Mouse (Mus musculus): ENCODE data around the gene Cd44.

The Cd44 gene

GRCm38 (mm10) chr2:102815289-102815809, 86.1 kb downstream of the Cd44 start:
- peak; percentile 36 to 39 for DNase-seq

GRCm38 (mm10) chr2:102812756-102813155, 88.7 kb downstream of the Cd44 start:
- no peak for DNase-seq

GRCm38 (mm10) chr2:102809436-102809835, 92.0 kb downstream of the Cd44 start:
- no peak for DNase-seq

- DNase-seq, result no peak
These were observed 93.8 kb downstream of the Cd44 start for GRCm38 (mm10) chr2:102807633-102808032.

- no peak for DNase-seq
These were observed 95.5 kb downstream of the Cd44 start for GRCm38 (mm10) chr2:102805761-102806496.

- DNase-seq, result peak; percentile 36 to 66
These were observed 96.2 kb downstream of the Cd44 start for GRCm38 (mm10) chr2:102805283-102805682.

GRCm38 (mm10) chr2:102804109-102804508, 97.4 kb downstream of the Cd44 start:
- peak in 1 of 2 experiments; percentile 26 for DNase-seq

- no peak for DNase-seq
These were observed 99.6 kb downstream of the Cd44 start for GRCm38 (mm10) chr2:102801899-102802298.

GRCm38 (mm10) chr2:102798149-102798548, 103.3 kb downstream of the Cd44 start:
- DNase-seq, result no peak

GRCm38 (mm10) chr2:102795034-102795433, 106.4 kb downstream of the Cd44 start:
- no peak for DNase-seq

GRCm38 (mm10) chr2:102792804-102793203, 108.7 kb downstream of the Cd44 start:
- DNase-seq, result no peak

- DNase-seq, result no peak
These were observed 109.8 kb downstream of the Cd44 start for GRCm38 (mm10) chr2:102791641-102792040.

- no peak for DNase-seq
These were observed 115.8 kb downstream of the Cd44 start for GRCm38 (mm10) chr2:102785696-102786095.

GRCm38 (mm10) chr2:102782751-102783150, 118.7 kb downstream of the Cd44 start:
- DNase-seq, result no peak

GRCm38 (mm10) chr2:102778208-102778607, 123.3 kb downstream of the Cd44 start:
- no peak for DNase-seq

GRCm38 (mm10) chr2:102775561-102775960, 125.9 kb downstream of the Cd44 start:
- no peak for DNase-seq

- no peak for DNase-seq
These were observed 126.8 kb downstream of the Cd44 start for GRCm38 (mm10) chr2:102774700-102775099.

- DNase-seq, result no peak
These were observed 129.2 kb downstream of the Cd44 start for GRCm38 (mm10) chr2:102772276-102772675.

GRCm38 (mm10) chr2:102771304-102771703, 130.2 kb downstream of the Cd44 start:
- DNase-seq, result no peak

- DNase-seq, result no peak
These were observed 133.2 kb downstream of the Cd44 start for GRCm38 (mm10) chr2:102768267-102768666.

GRCm38 (mm10) chr2:102764602-102765374, 136.7 kb downstream of the Cd44 start:
- no peak for DNase-seq

GRCm38 (mm10) chr2:102763991-102764390, 137.5 kb downstream of the Cd44 start:
- DNase-seq, result no peak

GRCm38 (mm10) chr2:102763176-102763575, 138.3 kb downstream of the Cd44 start:
- DNase-seq, result no peak
